Mouse (Mus musculus): ENCODE data around the gene Alb.
A peak's percentile ranks its signal among the peaks of the same experiment; 100 is the strongest.

Alb gene

DNA sequence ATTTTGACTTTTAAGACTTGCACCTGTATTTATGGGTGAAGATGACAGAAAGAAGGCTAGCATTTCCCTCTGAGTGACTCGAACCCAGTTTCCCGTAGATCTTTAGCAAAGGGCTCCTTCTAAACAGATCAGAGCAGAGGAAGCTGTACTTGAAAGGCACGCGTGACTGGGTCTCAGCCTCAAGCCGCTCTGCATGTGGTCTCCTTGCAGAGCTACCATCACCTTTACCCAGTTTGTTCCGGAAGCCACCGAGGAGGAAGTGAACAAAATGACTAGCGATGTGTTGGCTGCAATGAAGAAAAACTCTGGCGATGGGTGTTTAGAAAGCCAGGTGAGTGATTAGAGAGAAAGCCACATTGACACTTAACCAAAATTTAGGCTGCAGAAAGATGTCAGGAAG lies 31.7 kb downstream of the Alb start:
- DNase-seq (ENCODE audit: low spot score in 2 of 2) = peak in 1 of 2 experiments; percentile 18

- no peak for DNase-seq (ENCODE audit: low spot score in 2 of 2)
Observed at GRCm38 (mm10) chr5:90494308-90494707, 33.6 kb downstream of the Alb start.

- DNase-seq (ENCODE audit: low spot score in 2 of 2) = no peak
Observed at GRCm38 (mm10) chr5:90499509-90499908, 38.8 kb downstream of the Alb start.

DNA sequence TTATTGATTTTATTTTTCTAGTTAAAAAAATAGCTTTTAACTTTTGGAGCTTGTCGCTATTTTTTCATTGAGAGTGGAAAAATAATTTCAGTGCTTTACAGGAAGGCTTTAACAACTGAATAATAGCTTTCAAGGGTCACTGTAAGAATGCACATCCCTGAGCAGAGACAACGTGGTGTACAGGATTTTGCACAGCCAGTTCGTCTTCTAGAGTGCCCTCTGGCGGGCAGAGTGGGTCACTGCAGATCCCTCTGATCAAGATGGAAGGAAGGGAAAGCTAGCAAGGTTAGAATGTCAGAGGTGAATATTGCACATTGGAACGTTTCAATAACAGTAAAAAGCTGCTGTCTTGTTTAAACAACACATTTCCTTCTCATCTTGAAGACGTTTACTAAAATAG lies 40.0 kb downstream of the Alb start:
- peak; percentile 37 to 59 for DNase-seq (ENCODE audit: low spot score in 2 of 2)

- no peak for DNase-seq (ENCODE audit: low spot score in 2 of 2)
Observed at GRCm38 (mm10) chr5:90501752-90502151, 41.1 kb downstream of the Alb start.

DNA sequence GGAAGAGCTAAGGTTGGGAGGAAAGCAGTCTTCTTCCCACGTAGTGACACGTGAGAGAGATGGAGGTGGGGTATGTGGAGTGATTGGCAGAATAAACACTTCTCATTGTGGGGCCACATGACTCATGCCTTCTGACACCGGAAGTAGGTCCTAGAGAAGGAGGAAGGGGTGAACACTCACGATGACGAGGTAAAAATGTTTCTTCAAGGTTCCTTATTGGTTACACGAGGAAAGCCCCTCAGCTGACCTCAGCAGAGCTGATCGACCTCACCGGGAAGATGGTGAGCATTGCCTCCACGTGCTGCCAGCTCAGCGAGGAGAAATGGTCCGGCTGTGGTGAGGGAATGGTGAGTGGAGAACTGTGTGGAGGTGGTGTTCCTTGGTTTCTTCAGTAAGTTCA lies 44.0 kb downstream of the Alb start:
- DNase-seq (ENCODE audit: low spot score in 2 of 2) = no peak

GRCm38 (mm10) chr5:90506507-90506906 lies 45.8 kb downstream of the Alb start:
- DNase-seq (ENCODE audit: low spot score in 2 of 2) = no peak

DNA sequence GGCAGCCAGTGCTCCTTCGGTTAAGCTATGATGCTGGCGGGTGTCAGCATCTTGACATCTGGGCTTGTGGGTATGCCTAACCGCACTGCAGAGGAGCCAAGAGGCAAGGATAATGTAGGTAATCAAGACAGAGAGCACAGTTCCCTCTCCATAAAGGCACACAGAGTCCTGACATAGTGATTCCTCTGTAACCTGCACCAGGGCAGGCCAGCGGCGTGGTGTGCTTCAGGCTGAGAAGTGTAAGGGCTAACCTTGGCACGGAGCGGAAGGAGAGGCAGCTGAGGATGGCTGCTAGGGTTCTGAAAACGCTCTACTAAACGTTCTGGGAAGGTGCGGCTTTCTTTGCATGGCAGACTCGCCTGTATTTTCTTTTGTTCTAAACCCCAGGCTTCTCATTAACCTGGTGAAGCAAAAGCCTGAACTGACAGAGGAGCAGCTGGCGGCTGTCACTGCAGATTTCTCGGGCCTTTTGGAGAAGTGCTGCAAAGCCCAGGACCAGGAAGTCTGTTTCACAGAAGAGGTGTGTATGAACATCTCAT lies 46.8 kb downstream of the Alb start:
- no peak for DNase-seq (ENCODE audit: low spot score in 2 of 2)

DNA sequence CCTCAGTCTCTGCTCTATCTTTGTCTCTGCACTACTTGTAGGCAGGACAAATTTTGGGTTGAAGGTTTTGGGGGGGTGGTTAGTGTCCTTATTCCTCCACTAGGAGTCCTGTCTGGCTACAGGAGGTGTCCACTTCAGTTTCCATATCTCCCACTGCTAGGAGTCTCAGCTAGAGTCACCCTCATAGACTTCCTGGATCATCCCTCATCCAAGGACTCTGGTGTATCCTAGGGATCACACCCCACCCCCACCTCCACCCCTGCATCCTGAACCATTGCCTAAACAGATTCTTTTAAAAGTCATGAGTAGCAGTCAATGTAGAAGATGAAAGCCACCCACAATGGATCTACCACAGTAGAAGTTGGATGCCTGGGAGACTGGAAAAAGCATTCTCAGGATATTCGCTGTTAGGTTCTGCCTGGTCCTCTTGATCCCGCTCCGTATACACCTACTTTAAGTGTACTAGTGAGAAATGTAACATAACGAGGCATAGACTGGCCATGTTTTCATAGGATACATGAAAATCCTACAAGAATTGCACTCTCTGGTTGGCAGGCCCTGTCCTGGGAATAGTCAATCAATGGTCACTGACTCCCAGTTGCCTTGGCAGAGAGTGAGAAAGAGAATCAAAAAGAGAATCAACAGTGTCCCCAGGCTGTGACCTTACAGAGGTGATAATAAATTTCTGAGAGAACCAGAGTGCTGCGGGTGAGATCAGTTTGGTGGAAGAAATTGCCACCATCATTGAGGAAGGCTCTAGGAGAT lies 49.3 kb downstream of the Alb start:
- DNase-seq (ENCODE audit: low spot score in 2 of 2) = no peak

GRCm38 (mm10) chr5:90512288-90512955 lies 51.7 kb downstream of the Alb start:
- DNase-seq (ENCODE audit: low spot score in 2 of 2) = no peak

DNA sequence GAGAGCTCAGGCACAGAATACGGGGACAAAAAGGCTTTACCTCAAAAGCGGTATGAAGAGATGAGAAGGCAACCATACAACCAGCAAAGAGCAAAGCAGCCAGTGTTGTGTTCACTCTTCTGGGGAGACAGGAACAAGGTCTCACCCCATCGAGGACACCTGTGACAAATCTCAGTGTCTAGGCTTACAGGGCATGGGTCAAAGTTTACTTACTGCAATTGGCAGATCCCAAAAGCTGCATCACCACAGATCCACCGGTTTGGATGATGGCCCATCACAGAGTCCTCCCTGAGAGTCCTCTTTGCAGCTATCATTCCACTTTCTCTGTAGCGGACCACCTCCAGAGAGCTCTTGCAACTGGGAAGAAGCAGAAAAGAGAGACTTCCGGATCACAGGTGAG lies 54.9 kb downstream of the Alb start:
- DNase-seq (ENCODE audit: low spot score in 2 of 2) = no peak

DNA sequence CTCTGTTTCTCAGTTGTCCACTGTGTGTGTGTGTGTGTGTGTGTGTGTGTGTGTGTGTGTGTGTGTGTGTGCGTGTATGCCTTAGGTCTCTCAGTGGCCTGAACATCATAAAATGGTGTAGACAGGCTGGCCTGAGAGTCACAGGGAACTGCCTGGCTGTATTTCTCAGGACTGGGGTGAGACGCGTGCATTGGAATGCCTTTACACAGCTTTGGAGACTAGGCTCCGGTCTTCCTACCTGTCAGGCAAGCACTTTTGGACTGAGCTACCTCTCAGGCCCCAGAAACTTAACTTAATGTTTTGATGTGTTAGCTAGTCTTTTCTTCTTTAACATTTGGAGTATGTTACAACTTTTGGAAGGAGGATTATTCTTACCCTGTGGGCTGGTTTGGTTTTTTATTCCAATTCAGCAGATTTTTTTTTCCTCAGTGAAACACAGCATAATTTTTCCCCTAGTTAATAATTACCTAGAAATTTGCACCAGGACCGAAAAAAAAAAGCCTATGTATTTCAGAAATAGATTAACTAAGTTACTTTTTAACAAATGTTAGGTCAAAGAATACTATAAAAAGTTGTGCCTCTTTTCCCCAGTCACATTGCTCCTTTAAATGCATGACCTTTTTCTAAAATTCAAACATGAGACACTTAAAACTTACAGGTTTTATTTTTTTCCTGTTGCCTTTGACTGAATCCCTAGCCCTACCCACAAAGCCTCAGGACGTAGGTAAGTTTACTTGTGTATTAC lies 57.8 kb downstream of the Alb start, which contains the start of gene Afm:
TSS of gene Afm (plus strand) at position 577 of the 745 bp plus-strand sequence.
- no peak for DNase-seq (ENCODE audit: low spot score in 2 of 2)

All from spleen, postnatal 14 days (tissue).